Mouse (Mus musculus) stomach, postnatal 0 days (tissue): ENCODE measurements at regions not wholly inside any gene's neighbourhood (a gene's known extent, or its start where the extent isn't known, plus 50 kb on each side); places are given as distances from the start of the nearest gene placed in this dataset.
A peak's percentile ranks its signal among the peaks of the same experiment; 100 is the strongest.

Source experiments
- ATAC-seq: fragments of 200-750 bp; cut with Nextera tagmentation; 2 replicates; pipeline ENCODE4 v1.8.0; 2017; ENCODE audit not compliant: low FRiP score, low TSS enrichment
- DNase-seq: peaks from one replicate; pipeline ENCODE4 v3.0.0-alpha.2; 2016; ENCODE audit warnings: low spot score
- H3K27ac ChIP-seq: fragments of 300-500 bp; sonication (generic); replicated peaks from 2 replicates; pipeline ENCODE4 v1.5.1; 2014; ENCODE audit warnings: mild to moderate bottlenecking, control low read depth
- H3K27me3 ChIP-seq: fragments of 300-500 bp; sonication (generic); 2 replicates; pipeline ENCODE4 v1.6.1; 2014; ENCODE audit warnings: low read length; ENCODE audit not compliant: control insufficient read depth, insufficient read depth
- H3K36me3 ChIP-seq: fragments of 300-500 bp; sonication (generic); 2 replicates; pipeline ENCODE4 v1.6.1; 2014; ENCODE audit warnings: low read length, mixed read lengths; ENCODE audit not compliant: control insufficient read depth, insufficient read depth
- H3K4me1 ChIP-seq: fragments of 300-500 bp; sonication (generic); replicated peaks from 2 replicates; pipeline ENCODE4 v1.6.1; 2014; ENCODE audit warnings: antibody characterized with exemption; ENCODE audit not compliant: control insufficient read depth, insufficient read depth
- H3K4me2 ChIP-seq: fragments of 300-500 bp; sonication (generic); replicated peaks from 2 replicates; pipeline ENCODE4 v1.6.1; 2014; ENCODE audit warnings: low read depth, mild to moderate bottlenecking, control low read depth, moderate library complexity
- H3K4me3 ChIP-seq: fragments of 300-500 bp; sonication (generic); 2 replicates; pipeline ENCODE4 v1.5.1; 2014; ENCODE audit warnings: low read depth, low read length, control low read depth
- H3K9ac ChIP-seq: fragments of 300-500 bp; sonication (generic); 2 replicates; pipeline ENCODE4 v1.6.1; 2014; ENCODE audit warnings: mild to moderate bottlenecking, low read length, control low read depth, mixed read lengths
- H3K9me3 ChIP-seq: fragments of 300-500 bp; sonication (generic); 2 replicates; pipeline ENCODE4 v1.6.1; 2016; ENCODE audit warnings: low read length; ENCODE audit not compliant: control insufficient read depth
- CTCF ChIP-seq: IDR thresholded peaks from 2 replicates; pipeline ENCODE4 v1.5.1; 2016; ENCODE audit warnings: antibody characterized with exemption, low read depth, mild to moderate bottlenecking, moderate library complexity
- EP300 ChIP-seq: optimal IDR thresholded peaks from 2 replicates; pipeline ENCODE3; 2016; ENCODE audit warnings: antibody characterized with exemption
- WGBS: fragments of 180-500 bp; shearing (Covaris S2); extraction: QIAGEN DNeasy Blood & Tissue Kit; methylation state at CpG from one replicate; pipeline ENCODE4 v1.1.7; 2014; 5-methylcytosine and 5-hydroxymethylcytosine counted together

GRCm38 (mm10) chr12:106210959-106211358 lies 200.9 kb downstream of the Vrk1 start:
- TF ChIP-seq EP300 (no peak), CTCF (no peak)
- Histone ChIP-seq H3K9ac (no peak overlapping the region), H3K27me3 (no peaks in the 10 kb centered on the region), H3K9me3 (no peaks in the 10 kb centered on the region), H3K27ac (no peak overlapping the region), H3K4me2 (no peak overlapping the region), H3K4me1 (no peaks in the 10 kb centered on the region), H3K36me3 (no peaks in the 10 kb centered on the region), H3K4me3 (no peak overlapping the region)
- no peak for ATAC-seq
- no peak for DNase-seq
- WGBS, result 70% methylated on average over 6 of the region's 6 CpGs

GRCm38 (mm10) chr12:106211488-106211887 lies 201.5 kb downstream of the Vrk1 start:
- Histone ChIP-seq H3K27ac (no peak overlapping the region), H3K9ac (no peak overlapping the region), H3K4me1 (no peaks in the 10 kb centered on the region), H3K4me2 (no peak overlapping the region), H3K4me3 (no peak overlapping the region), H3K27me3 (no peaks in the 10 kb centered on the region), H3K36me3 (no peaks in the 10 kb centered on the region), H3K9me3 (no peaks in the 10 kb centered on the region)
- ATAC-seq (no peak), DNase-seq (no peak)
- no peak for TF ChIP-seq CTCF
- no peak for TF ChIP-seq EP300
- WGBS, result 88% methylated on average over 8 of the region's 8 CpGs

GRCm38 (mm10) chr12:106212397-106212796 lies 202.4 kb downstream of the Vrk1 start:
- Histone ChIP-seq H3K27me3 (no peaks in the 10 kb centered on the region), H3K27ac (no peak overlapping the region), H3K4me3 (no peak overlapping the region), H3K36me3 (no peaks in the 10 kb centered on the region), H3K9me3 (no peaks in the 10 kb centered on the region), H3K4me1 (no peaks in the 10 kb centered on the region), H3K4me2 (no peak overlapping the region), H3K9ac (no peak overlapping the region)
- DNase-seq (no peak), ATAC-seq (no peak)
- WGBS, result 85% methylated on average over 5 of the region's 5 CpGs
- TF ChIP-seq CTCF (no peak), EP300 (no peak)

- WGBS, result 12% methylated on average over 3 of the region's 3 CpGs
- no peak overlapping the region for H3K4me2 ChIP-seq
- DNase-seq, result no peak
- ATAC-seq, result no peak
- TF ChIP-seq CTCF (no peak), EP300 (no peak)
- H3K36me3 ChIP-seq, result no peaks in the 10 kb centered on the region
- H3K4me3 ChIP-seq, result no peak overlapping the region
- H3K27me3 ChIP-seq, result no peaks in the 10 kb centered on the region
- H3K9me3 ChIP-seq, result no peaks in the 10 kb centered on the region
- H3K9ac ChIP-seq, result no peak overlapping the region
- no peaks in the 10 kb centered on the region for H3K4me1 ChIP-seq
- no peak overlapping the region for H3K27ac ChIP-seq
Observed at GRCm38 (mm10) chr12:106220071-106220470, 210.0 kb downstream of the Vrk1 start.

- no peaks in the 10 kb centered on the region for H3K36me3 ChIP-seq
- H3K27me3 ChIP-seq, result no peaks in the 10 kb centered on the region
- DNase-seq (no peak), ATAC-seq (no peak)
- TF ChIP-seq EP300 (no peak), CTCF (no peak)
- no peak overlapping the region for H3K4me2 ChIP-seq
- no peaks in the 10 kb centered on the region for H3K9me3 ChIP-seq
- H3K4me3 ChIP-seq, result no peak overlapping the region
- no peak overlapping the region for H3K27ac ChIP-seq
- WGBS, result 60% methylated on average over 6 of the region's 7 CpGs
- H3K9ac ChIP-seq, result no peak overlapping the region
- no peaks in the 10 kb centered on the region for H3K4me1 ChIP-seq
Observed at GRCm38 (mm10) chr12:106226276-106226675, 216.2 kb downstream of the Vrk1 start.

- TF ChIP-seq CTCF, result no peak
- TF ChIP-seq EP300, result no peak
- Histone ChIP-seq H3K4me1 (no peaks in the 10 kb centered on the region), H3K9me3 (no peaks in the 10 kb centered on the region), H3K36me3 (no peaks in the 10 kb centered on the region), H3K27me3 (no peaks in the 10 kb centered on the region), H3K4me2 (peak overlapping the region; percentile 14; the same call in 1 of the 2 replicates), H3K9ac (no peak overlapping the region), H3K27ac (no peak overlapping the region), H3K4me3 (no peak overlapping the region)
- DNase-seq (no peak), ATAC-seq (no peak)
- WGBS, result 23% methylated on average over 25 of the region's 25 CpGs
Observed at GRCm38 (mm10) chr12:106226776-106227562, 216.9 kb downstream of the Vrk1 start.
